Mouse (Mus musculus) embryonic fibroblast, embryonic 13.5 days (primary cell): ENCODE measurements around the gene Gtf3c6.
A peak's percentile ranks its signal among the peaks of the same experiment; 100 is the strongest.

Experiments used
- CTCF ChIP-seq: IDR thresholded peaks from 2 replicates; pipeline ENCODE4 v1.5.1; 2011; ENCODE audit warnings: mild to moderate bottlenecking, control low read depth, low read length, moderate library complexity, borderline replicate concordance; ENCODE audit not compliant: insufficient read depth
- POLR2A ChIP-seq: IDR thresholded peaks from 2 replicates; pipeline ENCODE4 v1.6.1; 2011; ENCODE audit warnings: low read depth, mild to moderate bottlenecking, control low read depth, low read length, moderate library complexity

DNA sequence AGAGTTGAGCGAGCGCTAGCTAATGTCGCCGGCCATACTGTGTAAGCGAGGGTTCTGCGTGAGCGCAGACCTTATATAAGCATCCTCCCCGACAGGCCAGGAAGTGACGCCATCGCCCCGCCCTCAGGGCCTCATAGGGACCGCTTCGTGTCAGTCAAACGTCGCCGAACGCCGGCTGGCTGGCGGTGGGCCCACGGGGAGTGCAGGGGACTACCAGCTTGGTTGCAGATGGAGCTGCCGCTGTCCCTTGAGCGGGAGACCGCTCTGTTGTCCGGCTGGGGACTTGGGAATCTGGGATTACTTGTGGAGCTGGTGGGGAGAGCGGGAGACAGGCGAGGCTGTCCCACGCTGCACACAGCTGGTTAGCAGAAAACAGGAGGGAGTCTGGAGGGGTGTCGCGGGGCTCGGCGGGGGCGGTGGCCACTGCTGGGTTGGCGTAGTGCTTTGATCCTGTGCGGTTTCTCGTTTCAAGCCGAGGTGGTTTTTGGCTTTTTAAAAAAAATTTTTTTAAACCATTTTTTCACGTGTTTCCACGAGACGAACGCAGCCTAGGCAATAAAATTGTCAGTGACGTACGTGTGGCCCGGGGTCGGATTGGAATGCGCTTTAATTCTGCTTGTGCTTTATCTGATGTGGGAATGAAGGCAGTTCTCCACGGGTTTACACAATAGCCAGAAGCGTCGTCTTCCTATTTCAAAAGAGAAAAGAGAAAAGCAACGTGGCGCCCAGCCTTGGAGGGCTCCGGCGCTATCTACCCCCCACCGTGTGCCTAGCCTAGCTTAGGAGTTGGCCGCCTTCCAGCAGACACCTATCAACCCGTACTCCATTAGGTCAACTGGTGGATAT lies 44.5 kb upstream of the Gtf3c6 start, which contains the start of gene Amd1:
- TF ChIP-seq POLR2A (peak; percentile 64), CTCF (no peak)
